Mouse (Mus musculus) kidney, postnatal 0 days (tissue): ENCODE data around the gene Selenof. TPM values are rescaled to one million over a fixed set of nuclear protein-coding genes. Genes with fewer than 3 reads are reported as not detected.

ENCODE experiments used
- ATAC-seq: fragments of 200-750 bp; cut with Nextera tagmentation; replicated peaks from 2 replicates; pipeline ENCODE4 v1.8.0; 2017; ENCODE audit warnings: low read depth, moderate number of reproducible peaks, moderate TSS enrichment, moderate library complexity; ENCODE audit not compliant: low FRiP score
- DNase-seq: peaks from one replicate; pipeline ENCODE4 v3.0.0-alpha.2; 2016; ENCODE audit warnings: low spot score
- H3K27ac ChIP-seq: fragments of 300-500 bp; sonication (generic); 2 replicates; pipeline ENCODE4 v1.5.1; 2014; ENCODE audit warnings: mild to moderate bottlenecking
- H3K27me3 ChIP-seq: fragments of 300-500 bp; sonication (generic); 2 replicates; pipeline ENCODE4 v1.6.1; 2014; ENCODE audit warnings: low read length, mixed read lengths; ENCODE audit not compliant: insufficient read depth
- H3K36me3 ChIP-seq: fragments of 300-500 bp; sonication (generic); 2 replicates; pipeline ENCODE4 v1.6.1; 2014; ENCODE audit warnings: low read length, mixed read lengths; ENCODE audit not compliant: insufficient read depth
- H3K4me1 ChIP-seq: fragments of 300-500 bp; sonication (generic); replicated peaks from 2 replicates; pipeline ENCODE4 v1.6.1; 2014; ENCODE audit warnings: antibody characterized with exemption, low read length, mixed read lengths; ENCODE audit not compliant: insufficient read depth
- H3K4me2 ChIP-seq: fragments of 300-500 bp; sonication (generic); 2 replicates; pipeline ENCODE4 v1.6.1; 2014; ENCODE audit warnings: mild to moderate bottlenecking, low read length, moderate library complexity, mixed read lengths
- H3K4me3 ChIP-seq: fragments of 300-500 bp; sonication (generic); replicated peaks from 2 replicates; pipeline ENCODE4 v1.5.1; 2014; ENCODE audit warnings: low read depth, low read length
- H3K9ac ChIP-seq: fragments of 300-500 bp; sonication (generic); 2 replicates; pipeline ENCODE4 v1.6.1; 2014; ENCODE audit warnings: low read depth, low read length
- H3K9me3 ChIP-seq: fragments of 300-500 bp; sonication (generic); replicated peaks from 2 replicates; pipeline ENCODE4 v1.6.1; 2016; ENCODE audit warnings: low read length, inconsistent platforms, mixed read lengths
- CTCF ChIP-seq: IDR thresholded peaks from 2 replicates; pipeline ENCODE4 v1.5.1; 2016; ENCODE audit warnings: antibody characterized with exemption, low read depth, mild to moderate bottlenecking, moderate library complexity
- WGBS: fragments of 180-500 bp; shearing (Covaris S2); extraction: QIAGEN DNeasy Blood & Tissue Kit; methylation state at CpG from one replicate; pipeline ENCODE4 v1.1.7; 2014; 5-methylcytosine and 5-hydroxymethylcytosine counted together
- polyA plus RNA-seq: library from polyadenylated mRNA; unstranded; fragments of >200 nt; fragmentation: Nextera tagmentation; extraction: Ambion mirVana; gene quantifications from 2 replicates; pipeline ENCODE4 v1.2.1, GENCODE M21; 2015

Gene Selenof
- polyA plus RNA-seq, 1 experiment from 2014 or later, result 861 TPM

DNA sequence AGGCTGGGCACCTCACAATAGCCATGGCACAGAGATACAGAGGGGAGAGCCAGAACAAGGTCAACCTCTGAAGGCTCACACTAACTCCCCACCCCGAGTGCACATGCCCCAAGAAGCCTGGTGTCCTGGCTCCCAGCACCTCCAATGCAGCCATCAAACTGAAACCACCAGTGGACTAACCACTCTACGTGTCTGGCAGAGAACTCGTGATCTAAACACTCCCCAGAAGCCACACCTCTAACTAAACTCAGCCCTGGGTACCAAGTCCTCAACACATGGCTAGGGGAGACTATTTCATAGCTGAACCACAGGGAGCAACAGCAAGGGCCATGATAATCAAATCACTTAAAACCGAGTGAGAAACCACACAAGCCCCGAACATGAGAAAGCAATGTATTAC lies 11.8 kb upstream of the Selenof start:
- Histone ChIP-seq H3K9me3 (no peaks in the 10 kb centered on the region), H3K9ac (no peak overlapping the region), H3K4me3 (no peak overlapping the region), H3K36me3 (no peaks in the 10 kb centered on the region), H3K27me3 (no peaks in the 10 kb centered on the region), H3K27ac (no peak overlapping the region), H3K4me2 (peak overlapping the region; percentile 21; the same call in 1 of the 2 replicates), H3K4me1 (peaks cover 16% of the 10 kb centered on the region)
- 54% methylated on average over 5 of the region's 5 CpGs for WGBS
- TF ChIP-seq CTCF, result no peak
- no peak for ATAC-seq
- no peak for DNase-seq

DNA sequence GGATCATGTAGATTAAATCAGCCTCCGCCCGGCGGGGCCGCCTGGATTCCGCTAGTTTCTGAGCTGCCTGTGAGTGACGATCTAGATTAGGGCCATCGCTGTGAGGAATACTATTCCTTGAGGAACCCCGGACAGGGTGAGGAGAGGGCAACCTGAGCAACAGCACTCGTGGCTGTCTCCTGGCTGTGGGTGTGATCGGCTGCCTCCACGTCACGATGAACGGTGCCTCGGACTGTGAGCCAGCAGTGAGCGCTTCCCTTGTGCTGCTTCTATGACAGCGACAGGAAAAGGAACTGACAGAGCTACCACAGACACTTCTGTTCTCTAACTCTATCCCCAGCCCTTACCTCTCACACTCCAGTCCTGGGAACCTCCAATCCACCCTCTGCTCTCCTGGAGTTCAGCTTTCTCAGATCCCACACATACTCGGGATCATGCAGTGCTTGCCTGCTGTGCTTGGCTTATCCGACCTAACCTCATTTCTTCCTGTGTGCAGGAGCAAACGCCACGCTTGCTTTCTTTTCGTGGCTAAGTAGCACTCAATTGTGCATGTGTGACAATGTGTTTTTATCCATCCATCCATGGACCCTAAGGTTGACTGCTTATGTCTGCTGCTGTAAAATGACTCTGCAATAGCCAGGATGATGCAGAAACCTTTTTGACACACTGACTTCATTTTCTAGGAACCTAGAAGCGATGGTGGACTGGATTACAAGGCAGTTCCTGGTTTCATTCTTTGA lies 8.4 kb upstream of the Selenof start:
- Histone ChIP-seq H3K4me3 (no peak overlapping the region), H3K4me2 (no peak overlapping the region), H3K27ac (no peak overlapping the region), H3K9ac (no peak overlapping the region), H3K9me3 (no peaks in the 10 kb centered on the region), H3K27me3 (no peaks in the 10 kb centered on the region), H3K4me1 (peaks cover 13% of the 10 kb centered on the region), H3K36me3 (no peaks in the 10 kb centered on the region)
- 76% methylated on average over 22 of the region's 22 CpGs for WGBS
- ATAC-seq, result no peak
- DNase-seq, result no peak
- TF ChIP-seq CTCF, result no peak

DNA sequence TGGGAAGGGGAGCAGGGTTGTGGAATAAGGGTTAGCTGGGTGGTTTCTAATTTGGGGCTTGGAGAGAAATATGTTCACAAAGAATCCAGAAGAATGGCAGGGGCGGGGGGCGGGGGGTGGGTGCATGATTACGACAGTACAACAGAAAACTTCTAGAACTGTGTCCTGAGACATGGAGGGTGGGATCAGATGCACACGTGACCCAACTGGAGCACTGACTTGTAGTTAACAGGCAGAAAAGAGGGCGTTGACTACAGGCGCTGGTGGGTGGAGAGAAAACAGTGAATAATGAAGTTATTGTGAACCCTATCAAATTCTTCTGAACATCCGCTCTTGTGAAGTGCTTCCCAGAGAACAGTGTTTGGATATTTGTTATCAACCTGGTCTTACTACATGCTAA lies 6.2 kb upstream of the Selenof start:
- H3K4me2 ChIP-seq, result no peak overlapping the region
- H3K27me3 ChIP-seq, result no peaks in the 10 kb centered on the region
- H3K9me3 ChIP-seq, result no peaks in the 10 kb centered on the region
- no peak overlapping the region for H3K9ac ChIP-seq
- 0 out of 2 replicates have a peak, but pooled peaks cover 5% of the 10 kb centered on the region for H3K4me1 ChIP-seq
- H3K27ac ChIP-seq, result no peak overlapping the region
- H3K36me3 ChIP-seq, result no peaks in the 10 kb centered on the region
- no peak for ATAC-seq
- no peak for DNase-seq
- WGBS, result 94% methylated on average over 7 of the region's 7 CpGs
- no peak for TF ChIP-seq CTCF
- no peak overlapping the region for H3K4me3 ChIP-seq

DNA sequence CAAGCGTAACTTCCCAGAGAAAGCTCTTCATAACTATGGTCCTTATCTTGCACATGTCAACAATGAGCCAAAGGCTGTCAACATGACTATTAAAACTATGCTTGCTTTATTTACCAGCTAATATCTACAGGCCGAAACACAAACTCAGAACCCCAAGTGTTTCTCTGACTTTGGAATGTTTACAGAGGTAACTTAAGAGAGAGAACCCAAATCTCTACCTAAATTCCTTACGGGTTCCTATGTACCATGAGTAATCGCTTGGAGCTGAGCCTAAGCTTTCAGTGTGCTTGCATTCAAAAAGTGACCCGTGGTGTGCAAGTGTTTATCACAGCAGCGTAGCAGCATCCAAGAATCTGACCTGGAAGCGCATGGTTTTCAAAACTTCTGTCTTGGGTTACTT lies 4.9 kb upstream of the Selenof start:
- ATAC-seq, result no peak
- no peaks in the 10 kb centered on the region for H3K27me3 ChIP-seq
- no peak overlapping the region for H3K9ac ChIP-seq
- DNase-seq, result no peak
- TF ChIP-seq CTCF, result no peak
- no peak overlapping the region for H3K27ac ChIP-seq
- no peaks in the 10 kb centered on the region for H3K36me3 ChIP-seq
- no peak overlapping the region for H3K4me3 ChIP-seq
- H3K9me3 ChIP-seq, result no peaks in the 10 kb centered on the region
- 86% methylated on average over 7 of the region's 7 CpGs for WGBS
- H3K4me1 ChIP-seq, result 0 out of 2 replicates have a peak, but pooled peaks cover 5% of the 10 kb centered on the region
- no peak overlapping the region for H3K4me2 ChIP-seq

DNA sequence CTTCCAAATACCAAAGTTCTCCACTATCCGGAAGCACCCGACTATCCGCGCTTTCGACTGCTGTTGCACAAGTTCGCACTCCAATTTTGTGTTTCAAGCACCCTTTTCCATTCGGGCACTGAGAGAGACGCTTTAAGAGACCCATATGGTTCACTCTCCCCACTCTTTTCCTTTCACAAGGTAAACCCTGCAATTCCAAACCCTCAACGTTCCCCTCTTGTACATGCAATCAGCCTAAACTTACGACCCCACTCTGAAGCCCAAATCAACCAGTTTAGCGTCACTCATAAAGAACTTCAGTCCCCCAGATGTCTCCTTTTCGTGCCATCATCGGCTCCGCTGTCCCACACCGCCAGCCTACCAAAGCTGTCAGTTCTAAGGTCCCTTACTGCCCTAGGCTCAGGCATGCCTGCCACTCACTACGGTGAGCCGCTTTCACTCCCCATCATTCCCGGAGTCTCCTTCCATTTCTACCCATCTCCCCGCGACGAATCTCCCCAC lies 1.2 kb upstream of the Selenof start:
- H3K4me2 ChIP-seq, result peak overlapping the region; percentile 76
- H3K4me3 ChIP-seq, result peak overlapping the region; percentile 93
- TF ChIP-seq CTCF, result no peak
- H3K9me3 ChIP-seq, result no peaks in the 10 kb centered on the region
- DNase-seq (no peak), ATAC-seq (no peak)
- H3K27ac ChIP-seq, result no peak overlapping the region
- no peaks in the 10 kb centered on the region for H3K27me3 ChIP-seq
- no peaks in the 10 kb centered on the region for H3K36me3 ChIP-seq
- peaks cover 13% of the 10 kb centered on the region; the same call in 1 of the 2 replicates for H3K4me1 ChIP-seq
- H3K9ac ChIP-seq, result peak overlapping the region; percentile 91
- WGBS, result under 1% methylated on average over 21 of the region's 21 CpGs

DNA sequence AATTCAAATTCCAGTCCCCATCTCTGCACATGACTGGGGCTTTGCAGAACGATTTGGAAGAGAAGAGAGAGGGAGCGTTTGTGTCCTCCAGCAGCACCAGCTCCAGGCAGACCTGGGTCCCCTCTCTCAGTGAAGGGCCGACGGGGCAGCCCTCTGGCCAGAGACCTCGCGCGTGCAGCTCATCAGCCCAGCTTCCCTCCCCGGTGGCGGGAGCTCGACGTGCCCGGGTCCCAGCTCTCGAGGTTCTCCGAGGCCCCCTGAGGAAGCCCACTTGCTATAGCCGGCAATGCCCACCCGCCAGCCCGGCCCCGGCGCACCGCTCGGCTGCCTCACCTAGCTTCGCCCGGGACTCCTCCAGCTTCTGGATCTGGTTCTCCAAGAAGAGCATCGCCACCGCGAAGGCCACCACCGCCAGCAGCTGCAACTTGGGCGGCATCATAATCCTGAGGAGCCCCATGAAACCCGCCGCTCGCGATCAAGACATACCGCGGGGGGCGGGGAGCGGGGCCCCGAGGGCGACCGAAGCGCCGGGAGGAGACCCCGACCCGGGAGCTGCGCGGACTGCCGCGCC lies 618 bp upstream of the Selenof start:
- DNase-seq (peak; percentile 46), ATAC-seq (peak; percentile 19)
- H3K9me3 ChIP-seq, result no peaks in the 10 kb centered on the region
- H3K27ac ChIP-seq, result peak overlapping the region; percentile 84
- H3K4me2 ChIP-seq, result peak overlapping the region; percentile 76
- TF ChIP-seq CTCF, result no peak
- no peaks in the 10 kb centered on the region for H3K36me3 ChIP-seq
- WGBS, result 0% methylated on average over 41 of the region's 47 CpGs
- peaks cover 13% of the 10 kb centered on the region; the same call in 1 of the 2 replicates for H3K4me1 ChIP-seq
- H3K4me3 ChIP-seq, result peak overlapping the region; percentile 93
- H3K27me3 ChIP-seq, result no peaks in the 10 kb centered on the region
- H3K9ac ChIP-seq, result peak overlapping the region; percentile 91
